Mouse (Mus musculus): Measurements from ENCODE around the gene Olfr33.

Olfr33 gene

DNA sequence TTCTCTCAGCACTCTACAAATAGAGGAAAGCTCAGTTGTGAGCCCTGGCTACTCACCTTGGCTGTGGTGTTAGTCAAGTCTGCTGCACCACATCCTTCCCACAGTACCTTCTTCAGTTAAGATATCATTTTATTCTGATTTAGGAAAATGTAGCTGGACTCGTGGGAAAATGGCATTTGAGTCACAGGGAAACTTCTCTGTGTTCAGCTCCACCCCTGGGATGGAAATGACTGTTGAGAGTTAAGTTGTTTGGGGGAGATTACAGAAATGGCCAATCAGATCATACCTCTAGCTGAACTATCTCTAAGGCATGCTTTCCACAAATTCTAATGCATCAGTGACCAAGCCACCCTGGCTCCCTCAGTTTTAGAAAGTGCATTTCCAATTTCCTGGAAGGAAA, at the start of gene Olfr33:
Gene Olfr33, minus strand, starts transcription at position 101 of the 400 bp plus-strand sequence.
- in situ Hi-C loops (cut with MseI, MboI): no loop called here

DNA sequence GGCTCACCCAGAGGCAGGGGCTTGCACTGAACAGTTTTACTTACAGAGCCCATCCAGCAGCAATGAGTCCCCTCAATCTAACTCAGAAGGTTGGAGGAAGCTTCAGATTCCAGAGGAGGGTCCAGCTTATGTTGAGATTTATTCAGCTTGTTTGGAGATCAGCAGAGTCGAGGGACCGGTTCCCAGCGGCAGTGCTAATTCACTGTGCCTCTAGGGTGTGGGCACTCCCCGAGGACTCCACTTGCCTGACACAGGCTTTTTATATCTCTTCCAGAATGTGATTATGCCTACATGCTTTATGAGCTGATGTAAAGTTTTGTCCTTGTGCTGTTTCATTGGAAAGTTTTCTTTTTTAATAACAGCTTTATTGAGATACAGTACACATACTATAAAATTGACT, 40.4 kb upstream of the Olfr33 start, which contains the start of the genes Olfr560 and Olfr78:
Gene Olfr560, minus strand, starts transcription at position 101 of the 400 bp plus-strand sequence.
Gene Olfr78, minus strand, starts transcription at position 206 of the 400 bp plus-strand sequence.
- in situ Hi-C loops (cut with MseI, MboI): no loop called here

DNA sequence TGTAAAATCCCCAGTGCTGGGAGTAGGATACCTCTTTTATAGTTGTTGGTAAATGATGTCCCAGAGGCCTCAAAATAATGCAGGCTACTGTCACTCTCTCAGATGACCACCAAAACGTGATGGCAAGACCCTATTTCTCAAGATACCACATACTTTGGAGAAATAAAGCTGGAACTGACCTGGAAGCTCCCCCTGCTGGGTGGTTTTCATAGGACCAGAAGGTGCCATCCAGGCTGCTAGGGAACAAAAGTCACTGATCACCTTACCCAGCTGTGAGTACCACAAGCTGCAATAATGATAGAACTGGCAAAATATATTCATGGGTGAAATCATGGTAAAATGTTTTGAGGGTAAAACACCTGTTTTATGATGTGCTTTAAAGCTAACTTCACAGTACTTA, 33.2 kb upstream of the Olfr33 start:
- in situ Hi-C loops (cut with MseI, MboI): no loop called here

DNA sequence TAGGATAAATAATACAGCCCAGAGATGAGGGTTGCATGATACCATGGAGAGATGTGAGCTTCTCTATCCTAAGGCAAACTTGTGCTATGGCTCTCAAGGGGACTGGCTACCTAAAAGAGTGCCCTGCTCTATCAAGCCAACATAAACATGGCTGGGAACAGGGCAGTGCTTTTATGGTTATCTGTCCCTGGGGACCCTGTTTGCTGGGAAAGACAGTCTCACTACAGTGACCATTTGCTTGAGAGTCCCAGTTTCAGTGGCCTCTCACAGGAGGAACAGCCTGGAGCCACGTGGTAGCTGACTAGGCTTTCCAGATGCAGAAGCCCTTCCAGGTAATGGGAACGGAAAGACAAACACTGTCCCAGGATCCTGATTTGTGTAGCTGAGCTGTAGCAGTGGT, 18.8 kb upstream of the Olfr33 start:
- in situ Hi-C loops (cut with MseI, MboI): no loop called here

DNA sequence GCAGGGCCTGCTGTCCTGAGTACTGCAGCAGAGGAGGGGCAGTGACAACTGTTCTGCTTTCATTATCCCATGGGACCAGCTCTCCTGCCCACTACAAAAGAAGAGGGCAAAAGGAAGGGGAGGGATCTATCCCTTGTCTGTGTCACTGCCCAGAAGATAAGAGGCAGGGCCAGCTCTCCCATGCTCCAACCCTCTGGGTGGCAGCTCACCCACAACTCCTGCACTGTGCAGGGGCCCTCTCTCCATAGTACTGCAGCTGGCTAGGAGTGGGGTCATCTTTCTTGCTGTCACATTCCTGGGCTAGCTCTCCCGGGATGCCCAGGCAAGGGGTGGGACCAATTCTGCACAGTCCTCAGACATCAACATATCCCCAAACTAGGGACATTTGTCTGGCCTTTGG, 14.9 kb upstream of the Olfr33 start:
- in situ Hi-C loops (cut with MseI, MboI): no loop called here

DNA sequence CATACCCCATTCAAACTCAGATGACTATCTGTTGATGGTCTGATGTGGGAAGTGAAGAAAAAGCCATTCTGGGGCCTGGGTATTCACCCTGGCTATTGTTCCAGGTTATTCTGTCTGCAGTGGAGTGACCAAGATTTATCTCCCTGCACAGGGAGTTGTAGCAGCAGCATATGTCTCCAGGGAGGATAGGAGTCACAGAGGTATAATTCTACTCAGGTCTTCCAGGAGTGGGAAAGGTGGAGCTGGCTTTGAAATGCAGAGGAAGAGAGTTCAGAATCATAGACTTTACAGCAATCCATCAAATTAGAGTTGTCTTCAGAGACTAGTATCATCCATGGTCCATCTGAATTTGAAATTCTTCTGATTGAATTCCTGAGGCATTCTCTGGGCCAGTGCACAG, 8.5 kb upstream of the Olfr33 start, which contains the start of gene Olfr559:
Gene Olfr559, minus strand, starts transcription at position 101 of the 400 bp plus-strand sequence.
- in situ Hi-C loops (cut with MseI, MboI): no loop called here

DNA sequence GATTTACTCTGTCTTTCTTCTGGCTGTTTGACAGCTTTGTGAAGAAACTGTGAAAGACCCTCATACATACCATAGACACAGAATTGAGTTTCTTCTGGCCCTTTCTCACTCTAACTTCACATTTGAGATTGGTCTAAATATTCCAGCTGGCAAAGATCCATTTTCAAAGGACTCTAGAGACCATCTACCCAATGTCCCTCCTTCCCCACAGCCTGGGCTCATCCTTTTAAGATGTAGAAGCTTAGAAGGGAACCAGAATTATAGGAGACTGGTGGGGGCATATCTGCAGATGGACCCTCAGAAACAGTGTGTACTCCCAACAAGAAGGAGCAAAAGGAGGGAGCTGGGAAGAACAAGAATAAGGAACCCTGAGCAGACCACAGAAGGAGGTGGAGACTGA, 17.0 kb downstream of the Olfr33 start, which contains the start of gene Olfr558:
Gene Olfr558, plus strand, starts transcription at position 301 of the 400 bp plus-strand sequence.
- in situ Hi-C loops (cut with MseI, MboI): no loop called here

DNA sequence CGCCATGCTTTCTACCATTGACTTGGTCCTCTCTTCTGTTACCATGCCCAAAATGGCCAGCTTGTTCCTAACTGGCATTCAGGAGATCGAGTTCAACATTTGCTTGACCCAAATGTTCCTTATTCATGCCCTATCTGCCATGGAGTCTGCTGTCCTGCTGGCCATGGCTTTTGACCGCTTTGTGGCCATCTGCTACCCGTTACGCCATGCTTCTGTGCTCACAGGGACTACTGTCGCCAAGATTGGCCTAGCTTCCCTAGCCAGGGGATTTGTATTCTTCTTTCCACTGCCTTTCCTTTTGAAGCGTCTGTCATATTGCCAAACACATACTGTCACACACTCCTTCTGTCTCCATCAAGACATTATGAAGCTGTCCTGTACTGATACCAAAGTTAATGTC, 20.4 kb downstream of the Olfr33 start:
- in situ Hi-C loops (cut with MseI, MboI): loop anchor here (10.0 kb wide), 1 partner anchor 216 kb away; the partner anchor contains the start of gene Olfr571 (in 2 of the 2)

DNA sequence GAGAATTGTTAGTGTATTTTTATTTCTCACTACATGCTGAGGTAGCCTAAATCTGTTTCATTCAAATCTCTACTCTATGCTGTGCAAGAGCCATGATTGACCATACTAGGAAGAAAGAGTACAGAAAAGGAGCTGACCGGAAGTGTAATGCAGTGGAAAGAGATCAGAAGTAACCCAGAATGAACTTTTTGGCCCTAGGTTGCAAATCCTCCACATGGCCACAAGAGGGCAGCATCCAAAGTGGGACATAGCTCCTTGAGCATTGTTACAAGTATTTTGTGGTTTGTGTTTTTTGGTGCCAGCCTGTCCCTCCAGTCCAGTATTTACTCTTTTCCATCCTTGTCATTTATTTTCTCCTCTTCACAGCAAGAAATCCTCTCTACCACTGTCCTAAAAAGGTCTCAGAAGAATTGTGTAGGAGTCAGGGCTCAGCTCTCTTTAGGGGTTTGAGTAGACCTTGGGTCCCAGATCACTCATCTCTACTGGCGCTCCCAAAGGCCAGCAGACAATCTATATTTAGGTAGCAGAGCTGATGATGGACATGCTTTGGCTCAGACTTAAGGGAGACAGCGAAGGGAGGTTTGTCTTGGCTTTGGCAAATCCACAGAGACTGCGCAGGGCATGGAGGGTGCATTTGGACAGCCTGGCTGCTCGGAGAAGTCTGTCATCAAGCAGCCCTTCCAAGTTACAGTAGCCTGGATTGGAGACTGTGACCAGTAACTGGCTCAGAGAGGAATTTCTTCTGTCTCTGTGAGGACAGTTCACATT, 23.3 kb downstream of the Olfr33 start, which contains the start of gene Olfr557:
Gene Olfr557, plus strand, starts transcription at position 553 of the 768 bp plus-strand sequence.
- in situ Hi-C loops (cut with MseI, MboI): loop anchor here (10.0 kb wide), 1 partner anchor 219 kb away; the partner anchor contains the start of gene Olfr571 (in 2 of the 2)

DNA sequence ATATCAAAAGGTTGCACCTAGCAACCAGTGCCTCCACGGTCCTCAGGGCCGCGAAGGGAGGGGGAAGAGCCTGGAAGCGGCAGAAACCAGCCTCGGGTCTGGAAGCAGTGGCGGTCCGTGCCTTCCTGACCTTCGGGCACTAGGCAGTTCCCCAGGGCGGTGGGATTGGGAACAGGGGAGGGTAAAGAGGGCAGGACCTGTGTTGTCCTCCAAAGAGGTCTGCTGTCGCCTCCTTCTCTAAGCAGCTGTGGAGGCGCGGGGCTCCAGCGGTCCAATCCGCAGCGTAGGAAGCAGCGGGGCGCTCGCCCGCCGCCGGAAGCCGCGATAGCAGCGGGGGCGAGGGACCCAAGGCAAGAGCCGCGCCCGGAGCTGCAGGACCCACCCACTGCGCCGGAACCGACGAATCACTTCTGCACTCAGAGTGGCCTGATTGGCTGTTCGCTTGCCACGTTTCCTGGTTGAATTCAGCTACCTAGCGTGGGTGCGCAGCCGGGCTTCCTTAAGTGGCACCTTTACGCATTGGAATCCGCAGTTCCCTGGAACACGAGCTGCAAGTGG, 31.8 kb downstream of the Olfr33 start, which contains the start of gene Trim68:
Gene Trim68, minus strand, starts transcription at position 384 of the 558 bp plus-strand sequence.
- in situ Hi-C loops (cut with MseI, MboI): no loop called here

DNA sequence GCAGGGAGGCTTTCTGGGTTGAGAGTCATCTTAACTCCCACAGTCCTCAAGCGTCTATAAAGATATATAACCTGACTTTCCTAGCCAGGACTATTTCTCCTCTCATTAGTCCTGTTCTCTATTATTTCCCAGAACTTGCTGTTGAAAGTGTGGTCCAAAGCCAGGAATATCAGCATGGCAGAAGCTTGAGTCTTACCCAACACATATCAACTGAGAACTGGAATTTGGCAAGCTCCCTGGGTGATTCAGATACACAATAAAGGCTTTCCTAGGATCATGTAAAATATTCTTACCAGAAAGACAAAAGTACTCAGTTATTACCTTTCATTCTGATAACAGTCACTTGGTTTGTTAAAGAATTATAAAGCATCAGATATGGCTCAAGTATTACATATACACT, 37.0 kb downstream of the Olfr33 start:
- in situ Hi-C loops (cut with MseI, MboI): no loop called here

DNA sequence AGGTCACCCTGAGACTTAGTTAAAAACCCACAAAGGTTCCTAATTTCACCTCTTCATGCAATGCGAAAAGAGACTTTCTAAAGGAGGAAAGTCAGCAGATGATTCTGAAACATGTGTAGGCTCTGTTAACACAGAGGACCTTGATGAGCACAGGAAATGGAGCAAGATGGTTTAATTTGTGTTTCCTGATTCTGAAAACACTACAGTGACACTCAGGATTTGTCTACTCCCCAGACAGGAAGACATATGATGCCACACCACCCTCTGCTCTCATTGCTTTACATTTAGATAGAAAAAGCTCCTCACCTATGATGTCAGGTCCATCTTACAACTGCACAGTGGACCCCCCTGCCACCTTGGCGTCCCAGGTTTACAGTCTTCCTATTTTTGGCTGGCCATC, 42.6 kb downstream of the Olfr33 start:
- in situ Hi-C loops (cut with MseI, MboI): no loop called here

DNA sequence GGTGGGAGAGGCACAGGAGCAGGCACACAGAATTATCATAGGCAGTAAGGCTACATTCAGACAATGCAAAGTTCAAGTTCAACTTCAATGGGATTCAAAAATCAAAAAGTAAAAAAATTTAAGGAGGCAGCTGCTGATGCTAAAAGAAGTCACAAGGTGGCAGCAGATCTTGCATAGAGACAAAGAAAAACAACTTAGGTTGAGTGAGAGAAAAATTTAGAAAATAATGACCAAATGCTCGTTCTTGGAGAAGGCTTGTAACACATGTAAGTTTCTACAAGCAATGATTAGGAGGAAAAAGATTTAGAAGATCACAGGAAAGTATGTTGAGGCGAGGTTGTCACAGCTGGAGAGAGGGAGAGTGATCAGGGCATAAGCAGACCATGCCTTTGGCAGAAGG, 53.5 kb downstream of the Olfr33 start:
- in situ Hi-C loops (cut with MseI, MboI): loop anchor here in 1 of 2 experiments (10.0 kb wide), 1 partner anchor 249 kb away; the partner anchor contains the start of gene Olfr571

DNA sequence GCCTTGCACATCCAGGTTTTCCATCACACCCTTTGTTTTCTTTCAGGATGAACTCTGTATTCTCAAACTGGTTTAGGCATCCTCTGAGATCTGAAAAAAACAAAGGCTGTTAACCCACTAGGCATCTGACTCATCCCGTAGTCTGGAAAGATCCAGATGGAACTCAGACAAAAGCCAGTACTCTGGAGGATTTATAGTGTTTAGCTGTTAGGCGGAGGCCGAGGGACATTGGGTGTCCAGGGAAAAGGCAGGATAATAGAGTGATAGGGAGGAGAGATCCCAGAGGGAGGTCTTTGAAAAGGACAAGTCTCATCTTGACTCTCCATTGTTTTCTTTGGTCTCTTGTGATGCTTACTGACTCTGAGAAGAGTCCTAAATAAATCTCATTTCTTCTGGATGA, 54.3 kb downstream of the Olfr33 start, which contains the start of gene Olfr556:
Gene Olfr556, plus strand, starts transcription at position 301 of the 400 bp plus-strand sequence.
- in situ Hi-C loops (cut with MseI, MboI): loop anchor here in 1 of 2 experiments (10.0 kb wide), 1 partner anchor 250 kb away; the partner anchor contains the start of gene Olfr571
